Mouse (Mus musculus): Measurements from ENCODE around the gene Gm20388.

DNA sequence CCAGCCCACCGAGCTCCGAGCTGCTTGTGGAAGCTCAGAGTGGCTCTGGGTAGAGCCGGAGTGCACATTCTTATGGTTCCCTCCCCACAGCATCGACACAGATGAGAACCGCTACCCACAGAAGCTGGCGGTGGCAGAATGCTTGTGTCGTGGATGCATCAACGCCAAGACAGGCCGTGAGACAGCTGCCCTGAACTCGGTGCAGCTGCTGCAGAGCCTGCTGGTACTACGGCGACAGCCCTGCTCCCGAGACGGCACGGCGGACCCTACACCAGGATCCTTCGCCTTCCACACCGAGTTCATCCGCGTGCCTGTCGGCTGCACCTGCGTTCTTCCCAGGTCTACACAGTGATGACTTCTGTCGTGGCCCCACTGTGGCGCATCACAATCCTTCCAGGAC is 2512.6 kb downstream of the Gm20388 start:
- no peak for TF ChIP-seq POLR2A (IDR thresholded peaks at IDR 0.05; ENCODE audit: borderline replicate concordance, insufficient read depth, low read length)
- no peak for TF ChIP-seq CTCF (IDR thresholded peaks at IDR 0.05; ENCODE audit: borderline replicate concordance, insufficient read depth, low read depth, low read length)
